Mouse (Mus musculus) kidney, embryonic 15.5 days (tissue): ENCODE measurements around the gene Adamts5. TPM values are rescaled to one million over a fixed set of nuclear protein-coding genes. Genes with fewer than 3 reads are reported as not detected.

Experiments used
- ATAC-seq: fragments of 200-750 bp; cut with Nextera tagmentation; replicated peaks from 2 replicates; pipeline ENCODE4 v1.8.0; 2017; ENCODE audit warnings: moderate TSS enrichment; ENCODE audit not compliant: low FRiP score
- H3K27ac ChIP-seq: fragments of 300-500 bp; sonication (generic); 2 replicates; pipeline ENCODE4 v1.5.1; 2015; ENCODE audit warnings: mild to moderate bottlenecking, inconsistent platforms
- H3K27me3 ChIP-seq: fragments of 300-500 bp; sonication (generic); 2 replicates; pipeline ENCODE4 v1.6.1; 2015; ENCODE audit warnings: inconsistent platforms
- H3K36me3 ChIP-seq: fragments of 300-500 bp; sonication (generic); 2 replicates; pipeline ENCODE4 v1.6.1; 2015; ENCODE audit warnings: inconsistent platforms
- H3K4me1 ChIP-seq: fragments of 300-500 bp; sonication (generic); 2 replicates; pipeline ENCODE4 v1.6.1; 2015; ENCODE audit warnings: inconsistent platforms
- H3K4me2 ChIP-seq: fragments of 300-500 bp; sonication (generic); 2 replicates; pipeline ENCODE4 v1.6.1; 2015; ENCODE audit warnings: moderate library complexity, mild to moderate bottlenecking, inconsistent platforms
- H3K4me3 ChIP-seq: fragments of 300-500 bp; sonication (generic); replicated peaks from 2 replicates; pipeline ENCODE4 v1.5.1; 2015; ENCODE audit warnings: mild to moderate bottlenecking, inconsistent platforms
- H3K9ac ChIP-seq: fragments of 300-500 bp; sonication (generic); 2 replicates; pipeline ENCODE4 v1.6.1; 2015; ENCODE audit warnings: mild to moderate bottlenecking, inconsistent platforms
- H3K9me3 ChIP-seq: fragments of 300-500 bp; sonication (generic); replicated peaks from 2 replicates; pipeline ENCODE4 v1.6.1; 2016; ENCODE audit warnings: inconsistent platforms
- WGBS: fragments of 180-500 bp; shearing (Covaris S2); methylation state at CpG from one replicate; pipeline ENCODE4 v1.1.7; 2015; ENCODE audit warnings: mixed read lengths; 5-methylcytosine and 5-hydroxymethylcytosine counted together
- polyA plus RNA-seq: library from polyadenylated mRNA; unstranded; fragments of >200 nt; fragmentation: Nextera tagmentation; extraction: Ambion mirVana; gene quantifications from 2 replicates; pipeline ENCODE4 v1.2.1, GENCODE M21; 2015

The Adamts5 gene
- polyA plus RNA-seq, 1 experiment from 2014 or later = 5.3 TPM

GRCm38 (mm10) chr16:85807626-85808025, 94.0 kb downstream of the Adamts5 start:
- Histone ChIP-seq H3K27ac (peak overlapping the region; percentile 68), H3K27me3 (no peaks in the 10 kb centered on the region), H3K4me3 (no peak overlapping the region), H3K9me3 (no peaks in the 10 kb centered on the region), H3K9ac (no peak overlapping the region), H3K4me1 (peaks cover 17% of the 10 kb centered on the region), H3K36me3 (no peaks in the 10 kb centered on the region), H3K4me2 (peak overlapping the region; percentile 37; the same call in 1 of the 2 replicates)
- no peak for ATAC-seq
- 11% methylated on average over 2 of the region's 2 CpGs for WGBS

GRCm38 (mm10) chr16:85807072-85807471, 94.6 kb downstream of the Adamts5 start:
- no peaks in the 10 kb centered on the region for H3K9me3 ChIP-seq
- WGBS = 16% methylated on average over 3 of the region's 3 CpGs
- peak overlapping the region; percentile 37; the same call in 1 of the 2 replicates for H3K4me2 ChIP-seq
- no peak overlapping the region for H3K9ac ChIP-seq
- peaks cover 17% of the 10 kb centered on the region for H3K4me1 ChIP-seq
- peak overlapping the region; percentile 68; the same call in 1 of the 2 replicates for H3K27ac ChIP-seq
- no peak overlapping the region for H3K4me3 ChIP-seq
- H3K27me3 ChIP-seq = no peaks in the 10 kb centered on the region
- H3K36me3 ChIP-seq = no peaks in the 10 kb centered on the region
- ATAC-seq = no peak

Other genes starting within 250 kb of the Adamts5 start
- gene Adamts1, start 98.7 kb downstream of the Adamts5 start, polyA plus RNA-seq = 88.9 and 95.8 TPM in 2 replicates